Mouse (Mus musculus) CH12.LX (cell line): Measurements from ENCODE around the gene Tacc2.

Experiments used
- CHD1 ChIP-seq: IDR thresholded peaks from 2 replicates; pipeline ENCODE4 v1.6.1; 2012; ENCODE audit warnings: low read depth, low read length, improper control_type of control experiment, inconsistent platforms
- CTCF ChIP-seq, 2 experiments: IDR thresholded peaks in 1 of 2; conservative IDR thresholded peaks in 1 of 2; 2 replicates each; pipeline ENCODE4 v1.5.1; 2011 to 2012; ENCODE audit warnings: low read depth in 2 of 2, low read length in 2 of 2, improper control_type of control experiment in 1 of 2, inconsistent platforms in 1 of 2, mild to moderate bottlenecking in 1 of 2, moderate library complexity in 1 of 2
- EP300 ChIP-seq: IDR thresholded peaks from 2 replicates; pipeline ENCODE4 v1.6.1; 2011; ENCODE audit warnings: low read length, improper control_type of control experiment
- MAX ChIP-seq: IDR thresholded peaks from 2 replicates; pipeline ENCODE4 v1.6.1; 2011; ENCODE audit warnings: low read length, improper control_type of control experiment
- MXI1 ChIP-seq: IDR thresholded peaks from 2 replicates; pipeline ENCODE4 v1.6.1; 2011; ENCODE audit warnings: mild to moderate bottlenecking, low read depth, low read length, improper control_type of control experiment
- POLR2A ChIP-seq: IDR thresholded peaks from 2 replicates; pipeline ENCODE4 v1.6.1; 2011; ENCODE audit warnings: low read depth, mild to moderate bottlenecking, improper control_type of control experiment, low read length
- SMC3 ChIP-seq: IDR thresholded peaks from 2 replicates; pipeline ENCODE4 v1.6.1; 2011; ENCODE audit warnings: low read depth, low read length, improper control_type of control experiment
- USF1 ChIP-seq: IDR thresholded peaks from 2 replicates; pipeline ENCODE4 v1.6.1; 2014; ENCODE audit warnings: low read depth, mild to moderate bottlenecking, inconsistent platforms, low read length, improper control_type of control experiment
- ZKSCAN1 ChIP-seq: IDR thresholded peaks from 2 replicates; pipeline ENCODE4 v1.6.1; 2012; ENCODE audit warnings: low read depth, inconsistent platforms, low read length, improper control_type of control experiment, borderline replicate concordance
- ZNF384 ChIP-seq: IDR thresholded peaks from 2 replicates; pipeline ENCODE4 v1.6.1; 2012; ENCODE audit warnings: low read depth, low read length, improper control_type of control experiment, inconsistent platforms

- TF ChIP-seq CTCF (conservative IDR thresholded peaks at IDR 0.05 in 1 of 2, IDR thresholded peaks at IDR 0.05 in 1 of 2; ENCODE audit: low read depth in 2 of 2, low read length in 2 of 2) (no peak), SMC3 (no peak), USF1 (no peak), EP300 (no peak), ZKSCAN1 (no peak), CHD1 (no peak), POLR2A (no peak), ZNF384 (no peak), MAX (no peak), MXI1 (no peak)
These were observed 36.7 kb downstream of the Tacc2 start for GRCm38 (mm10) chr7:130613973-130614372.
